Mouse (Mus musculus) hindbrain, embryonic 10.5 days (tissue): Measurements from ENCODE around the gene Cops6. TPM values are rescaled to one million over a fixed set of nuclear protein-coding genes. Genes with fewer than 3 reads are reported as not detected.

Source experiments
- DNase-seq: peaks from one replicate; pipeline ENCODE4 v3.0.0-alpha.2; 2017; ENCODE audit warnings: low spot score
- H3K27ac ChIP-seq: fragments of 300-500 bp; sonication (generic); 2 replicates; pipeline ENCODE4 v1.5.1; 2016; ENCODE audit warnings: mild to moderate bottlenecking, moderate library complexity
- H3K27me3 ChIP-seq: fragments of 300-500 bp; sonication (generic); 2 replicates; pipeline ENCODE4 v1.6.1; 2016; ENCODE audit warnings: mild to moderate bottlenecking; ENCODE audit not compliant: poor library complexity, insufficient read depth, severe bottlenecking
- H3K36me3 ChIP-seq: fragments of 300-500 bp; sonication (generic); 2 replicates; pipeline ENCODE4 v1.6.1; 2016; ENCODE audit warnings: mild to moderate bottlenecking, moderate library complexity
- H3K4me1 ChIP-seq: fragments of 300-500 bp; sonication (generic); replicated peaks from 2 replicates; pipeline ENCODE4 v1.6.1; 2016; ENCODE audit warnings: mild to moderate bottlenecking
- H3K4me3 ChIP-seq: fragments of 300-500 bp; sonication (generic); 2 replicates; pipeline ENCODE4 v1.5.1; 2016; ENCODE audit warnings: mild to moderate bottlenecking, moderate library complexity
- H3K9me3 ChIP-seq: fragments of 300-500 bp; sonication (generic); 2 replicates; pipeline ENCODE4 v1.6.1; 2016; ENCODE audit warnings: mild to moderate bottlenecking, moderate library complexity
- WGBS: fragments of 180-500 bp; shearing (Covaris S2); methylation state at CpG from one replicate; pipeline ENCODE4 v1.1.7; 2016; 5-methylcytosine and 5-hydroxymethylcytosine counted together
- polyA plus RNA-seq: library from polyadenylated mRNA; unstranded; fragments of >200 nt; fragmentation: Nextera tagmentation; extraction: Ambion mirVana; gene quantifications from 2 replicates; pipeline ENCODE4 v1.2.1, GENCODE M21; 2016

Cops6 gene
- polyA plus RNA-seq, 1 experiment from 2014 or later, result 372 TPM

GRCm38 (mm10) chr5:138163046-138163445 lies 2.2 kb downstream of the Cops6 start:
- Histone ChIP-seq H3K36me3 (peaks cover 61% of the 10 kb centered on the region), H3K4me3 (peak overlapping the region; percentile 82; the same call in 1 of the 2 replicates), H3K9me3 (no peaks in the 10 kb centered on the region), H3K27me3 (no peaks in the 10 kb centered on the region), H3K27ac (no peak overlapping the region), H3K4me1 (peaks cover 30% of the 10 kb centered on the region)
- no peak for DNase-seq
- WGBS, result 80% methylated on average over 6 of the region's 6 CpGs

GRCm38 (mm10) chr5:138163610-138164009 lies 2.7 kb downstream of the Cops6 start:
- Histone ChIP-seq H3K4me1 (peaks cover 30% of the 10 kb centered on the region), H3K36me3 (peaks cover 67% of the 10 kb centered on the region), H3K4me3 (peak overlapping the region; percentile 82; the same call in 1 of the 2 replicates), H3K27me3 (no peaks in the 10 kb centered on the region), H3K9me3 (no peaks in the 10 kb centered on the region), H3K27ac (no peak overlapping the region)
- DNase-seq, result no peak
- WGBS, result 79% methylated on average over 10 of the region's 10 CpGs

- no peak for DNase-seq
- H3K36me3 ChIP-seq, result peaks cover 83% of the 10 kb centered on the region
- 80% methylated on average over 8 of the region's 8 CpGs for WGBS
Observed at GRCm38 (mm10) chr5:138165594-138165993, 4.7 kb downstream of the Cops6 start.

GRCm38 (mm10) chr5:138170936-138171561 lies 10.2 kb downstream of the Cops6 start:
- H3K9me3 ChIP-seq, result no peaks in the 10 kb centered on the region
- peak overlapping the region; percentile 97 for H3K27ac ChIP-seq
- WGBS, result under 1% methylated on average over 47 of the region's 47 CpGs
- peaks cover 34% of the 10 kb centered on the region for H3K4me1 ChIP-seq
- H3K36me3 ChIP-seq, result peaks cover 70% of the 10 kb centered on the region
- H3K27me3 ChIP-seq, result no peaks in the 10 kb centered on the region
- DNase-seq, result peak; percentile 97
- peak overlapping the region; percentile 86 for H3K4me3 ChIP-seq

More at GRCm38 (mm10) chr5:138165594-138165993, 4.7 kb downstream of the Cops6 start:
- H3K9me3 ChIP-seq, result no peaks in the 10 kb centered on the region
- peaks cover 37% of the 10 kb centered on the region for H3K4me1 ChIP-seq
- no peak overlapping the region; the same call in 1 of the 2 replicates for H3K4me3 ChIP-seq
- no peak overlapping the region for H3K27ac ChIP-seq
- no peaks in the 10 kb centered on the region for H3K27me3 ChIP-seq

- H3K36me3 ChIP-seq, result peaks cover 70% of the 10 kb centered on the region
- H3K27ac ChIP-seq, result peak within 1 kb of the TSS; percentile 97
- H3K27me3 ChIP-seq, result no peaks in the 10 kb centered on the region
- WGBS, result under 1% methylated on average over 54 of the region's 54 CpGs
- peak within 1 kb of the TSS; percentile 86 for H3K4me3 ChIP-seq
- H3K9me3 ChIP-seq, result no peaks in the 10 kb centered on the region
- H3K4me1 ChIP-seq, result peaks cover 34% of the 10 kb centered on the region
- peak; percentile 94 for DNase-seq
Observed at GRCm38 (mm10) chr5:138171695-138172491, 11.0 kb downstream of the Cops6 start, which contains the start of the genes Ap4m1 and Mcm7. Gene Ap4m1 (plus strand): TSS chr5:138172002. Gene Mcm7 (minus strand): TSS chr5:138172422.

- no peaks in the 10 kb centered on the region for H3K27me3 ChIP-seq
- peaks cover 34% of the 10 kb centered on the region for H3K4me1 ChIP-seq
- H3K9me3 ChIP-seq, result no peaks in the 10 kb centered on the region
- WGBS, result 89% methylated on average over 3 of the region's 3 CpGs
- DNase-seq, result no peak
- peak overlapping the region; percentile 86 for H3K4me3 ChIP-seq
- H3K27ac ChIP-seq, result no peak overlapping the region
- H3K36me3 ChIP-seq, result peaks cover 70% of the 10 kb centered on the region
Observed at GRCm38 (mm10) chr5:138173217-138173616, 12.3 kb downstream of the Cops6 start.

GRCm38 (mm10) chr5:138186950-138187638 lies 26.2 kb downstream of the Cops6 start, which contains the start of the genes Taf6 and Cnpy4:
Gene Taf6 (minus strand): TSS chr5:138187451.
Gene Cnpy4 (plus strand): TSS chr5:138187485.
- H3K4me1 ChIP-seq, result peaks cover 15% of the 10 kb centered on the region
- H3K4me3 ChIP-seq, result peak within 1 kb of the TSS; percentile 84
- no peaks in the 10 kb centered on the region for H3K27me3 ChIP-seq
- H3K9me3 ChIP-seq, result no peaks in the 10 kb centered on the region
- peak within 1 kb of the TSS; percentile 93 for H3K27ac ChIP-seq
- H3K36me3 ChIP-seq, result peaks cover 58% of the 10 kb centered on the region
- DNase-seq, result peak; percentile 85
- WGBS, result under 1% methylated on average over 31 of the region's 31 CpGs

GRCm38 (mm10) chr5:138187661-138188306 lies 26.9 kb downstream of the Cops6 start:
- H3K4me1 ChIP-seq, result peaks cover 15% of the 10 kb centered on the region
- peak overlapping the region; percentile 84 for H3K4me3 ChIP-seq
- H3K9me3 ChIP-seq, result no peaks in the 10 kb centered on the region
- no peaks in the 10 kb centered on the region for H3K27me3 ChIP-seq
- H3K27ac ChIP-seq, result peak overlapping the region; percentile 93
- peak; percentile 65 for DNase-seq
- peaks cover 58% of the 10 kb centered on the region for H3K36me3 ChIP-seq
- WGBS, result under 1% methylated on average over 10 of the region's 10 CpGs

- Histone ChIP-seq H3K9me3 (no peaks in the 10 kb centered on the region), H3K36me3 (peaks cover 46% of the 10 kb centered on the region), H3K27me3 (no peaks in the 10 kb centered on the region), H3K4me3 (peak within 1 kb of the TSS; percentile 88), H3K4me1 (peaks cover 17% of the 10 kb centered on the region; the same call in 1 of the 2 replicates), H3K27ac (peak within 1 kb of the TSS; percentile 97)
- WGBS, result 9% methylated on average over 54 of the region's 54 CpGs
- DNase-seq, result peak; percentile 86
Observed at GRCm38 (mm10) chr5:138193771-138194727, 33.2 kb downstream of the Cops6 start, which contains the start of gene Mblac1. Gene Mblac1 (plus strand): TSS chr5:138194314.

- H3K4me3 ChIP-seq, result peak overlapping the region; percentile 88
- DNase-seq, result peak; percentile 64
- WGBS, result 2% methylated on average over 29 of the region's 29 CpGs
Observed at GRCm38 (mm10) chr5:138194755-138195345, 34.0 kb downstream of the Cops6 start.

GRCm38 (mm10) chr5:138195463-138195862 lies 34.6 kb downstream of the Cops6 start:
- whole genome bisulfite sequencing, result 81% methylated on average over 7 of the region's 7 CpGs
- peak overlapping the region; percentile 88 for H3K4me3 ChIP-seq
- DNase-seq, result no peak
- peaks cover 17% of the 10 kb centered on the region; the same call in 1 of the 2 replicates for H3K4me1 ChIP-seq
- peaks cover 32% of the 10 kb centered on the region for H3K36me3 ChIP-seq
- no peaks in the 10 kb centered on the region for H3K27me3 ChIP-seq
- H3K9me3 ChIP-seq, result no peaks in the 10 kb centered on the region
- H3K27ac ChIP-seq, result no peak overlapping the region; the same call in 1 of the 2 replicates

More at GRCm38 (mm10) chr5:138194755-138195345, 34.0 kb downstream of the Cops6 start:
- peaks cover 38% of the 10 kb centered on the region for H3K36me3 ChIP-seq
- H3K27ac ChIP-seq, result peak overlapping the region; percentile 97
- no peaks in the 10 kb centered on the region for H3K27me3 ChIP-seq
- peaks cover 17% of the 10 kb centered on the region; the same call in 1 of the 2 replicates for H3K4me1 ChIP-seq
- no peaks in the 10 kb centered on the region for H3K9me3 ChIP-seq
